Mouse (Mus musculus) gastrocnemius, postnatal 25 days (tissue): ENCODE results near the gene Osmr. TPM values are rescaled to one million over a fixed set of nuclear protein-coding genes. Genes with fewer than 3 reads are reported as not detected.
"Not testable (repeated sequence)": the region's sequence is repeated elsewhere in the genome, so short reads cannot be mapped to it uniquely, and the experiment has no call there.

Source experiments
- DNase-seq: peaks from one replicate; pipeline ENCODE4 v3.0.0; 2022
- total RNA-seq, 2 experiments: library from RNA; stranded (reverse); gene quantifications; 1 replicate in 1 of 2; 2 replicates in 1 of 2; pipeline ENCODE4 v1.2.3; 2021

The Osmr gene
- total RNA-seq, 2 experiments from 2014 or later = 3.7 to 5.4 TPM

DNA sequence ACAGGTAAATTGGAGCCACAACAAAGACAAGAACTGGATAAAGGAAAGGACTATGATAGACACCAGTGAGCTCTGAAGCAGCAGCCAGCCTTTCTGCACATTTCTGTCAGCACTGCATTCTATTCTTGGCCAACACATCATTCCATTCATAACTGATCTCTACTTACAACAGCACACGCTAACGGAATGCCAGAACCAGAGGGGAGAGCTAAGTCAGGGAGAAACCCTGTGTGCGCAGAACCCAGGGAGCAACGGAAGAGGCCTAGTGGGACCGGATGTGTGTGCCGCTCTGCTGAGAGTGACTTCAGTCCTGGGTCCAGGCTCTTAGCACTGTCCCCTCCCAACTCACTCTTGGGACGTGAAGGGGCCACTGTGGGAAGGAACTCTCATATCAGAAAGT lies 13.2 kb downstream of the Osmr start:
- DNase-seq = no peak

DNA sequence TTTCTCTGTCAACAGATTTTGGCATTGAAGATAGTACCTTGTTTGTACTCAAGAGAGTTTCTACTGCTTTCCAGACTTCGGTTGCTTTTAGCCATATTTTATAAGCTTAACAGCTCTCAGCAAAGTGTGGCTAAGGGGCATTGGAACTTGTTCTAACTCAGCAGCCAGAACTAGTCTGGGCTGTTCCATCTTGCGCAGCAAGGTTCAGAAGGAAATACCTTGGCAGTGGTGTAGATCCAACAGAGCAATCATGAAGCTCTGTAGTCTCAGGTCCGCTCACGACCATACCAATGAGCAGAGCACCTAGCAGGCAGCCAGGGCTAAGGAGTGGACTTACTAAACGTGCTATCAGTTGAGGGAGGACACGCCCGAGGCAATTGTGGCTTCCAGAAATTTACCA lies 15.0 kb downstream of the Osmr start:
- no peak for DNase-seq

DNA sequence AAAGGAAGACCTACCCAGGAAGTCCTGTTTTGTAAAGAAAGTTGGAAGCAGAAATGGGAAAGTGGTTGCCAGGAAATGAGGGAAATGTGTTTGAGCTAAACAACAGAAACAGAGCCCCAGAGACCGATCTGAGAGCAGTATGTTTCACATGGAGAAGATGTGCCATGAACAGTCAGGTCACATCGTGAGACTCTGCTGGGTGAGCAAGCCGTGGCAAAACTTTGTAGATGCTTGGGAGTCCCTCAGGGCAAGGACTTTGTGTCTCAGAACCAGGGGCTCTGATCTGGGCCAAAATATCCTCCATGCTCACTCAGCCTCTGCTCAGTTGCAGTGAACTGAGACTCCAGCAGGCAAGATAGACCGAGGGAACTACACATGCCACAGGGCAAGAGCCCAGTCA lies 15.9 kb downstream of the Osmr start:
- DNase-seq = no peak

DNA sequence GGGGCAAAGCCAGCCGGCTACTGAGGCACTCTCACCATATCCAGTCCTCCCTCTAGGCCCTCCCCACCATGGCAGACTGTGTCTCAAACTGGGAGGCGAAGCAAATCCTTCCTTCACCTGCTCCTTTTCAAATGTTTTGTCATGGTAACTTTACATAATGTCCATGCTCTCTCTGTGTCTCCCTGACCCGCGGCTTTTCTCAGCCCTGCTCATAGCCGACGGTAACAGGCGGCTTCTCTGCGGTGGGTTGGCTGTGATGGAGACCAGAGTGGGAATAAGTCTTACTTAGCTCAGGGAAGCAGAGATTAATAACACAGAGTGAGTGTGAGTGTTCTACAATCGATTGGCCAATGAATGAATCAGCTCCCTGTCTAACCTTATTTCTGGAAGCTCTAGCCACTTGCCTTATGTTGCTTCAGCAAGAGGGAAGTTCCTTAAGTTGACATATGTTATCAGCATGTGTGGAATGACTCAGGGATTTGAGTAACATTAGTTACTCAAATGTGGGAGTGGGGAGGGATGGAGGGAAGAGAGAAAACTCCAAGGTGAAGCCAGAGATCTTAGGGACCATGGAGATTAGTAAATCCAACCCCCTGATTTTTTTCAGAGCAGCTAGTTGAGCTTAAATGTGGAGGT lies 17.4 kb downstream of the Osmr start:
- no peak for DNase-seq

DNA sequence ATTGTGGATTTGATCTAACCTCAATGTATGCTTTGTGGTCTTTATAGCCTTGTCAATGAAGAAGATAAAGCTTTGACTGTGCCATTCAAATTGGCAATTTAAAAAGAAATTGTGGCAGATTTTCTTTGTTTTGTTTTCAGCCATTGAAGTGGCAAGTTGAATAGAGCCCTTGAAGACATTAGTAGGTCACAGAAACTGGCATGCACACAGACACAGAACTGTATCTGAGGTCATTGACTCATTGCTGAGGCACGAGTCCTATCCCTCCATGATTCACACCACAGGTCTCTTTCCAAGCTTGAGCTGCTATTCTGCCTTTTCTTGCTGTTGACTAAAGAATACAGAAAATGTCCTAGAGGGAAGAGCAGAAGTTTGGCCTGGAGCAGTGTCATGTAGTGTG lies 24.9 kb downstream of the Osmr start:
- DNase-seq = no peak

DNA sequence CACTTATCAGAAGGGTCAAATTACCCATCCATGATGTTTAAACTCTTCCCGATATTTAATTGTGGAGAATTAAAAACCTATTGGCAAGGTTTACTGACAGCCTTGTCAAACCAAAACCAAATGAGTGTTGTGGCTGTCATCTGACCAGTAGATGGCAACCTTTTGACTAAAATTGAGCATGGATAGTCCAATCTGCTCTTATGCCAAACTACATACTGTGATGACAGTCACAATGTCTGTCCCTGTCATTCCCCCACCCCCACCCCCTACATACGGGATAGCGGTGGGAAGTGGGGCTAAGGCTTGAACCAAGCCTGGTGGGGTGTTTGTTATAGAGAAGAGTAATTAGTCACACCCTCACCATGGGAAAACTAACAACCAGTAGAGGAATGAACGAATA lies 34.6 kb downstream of the Osmr start:
- DNase-seq = no peak

DNA sequence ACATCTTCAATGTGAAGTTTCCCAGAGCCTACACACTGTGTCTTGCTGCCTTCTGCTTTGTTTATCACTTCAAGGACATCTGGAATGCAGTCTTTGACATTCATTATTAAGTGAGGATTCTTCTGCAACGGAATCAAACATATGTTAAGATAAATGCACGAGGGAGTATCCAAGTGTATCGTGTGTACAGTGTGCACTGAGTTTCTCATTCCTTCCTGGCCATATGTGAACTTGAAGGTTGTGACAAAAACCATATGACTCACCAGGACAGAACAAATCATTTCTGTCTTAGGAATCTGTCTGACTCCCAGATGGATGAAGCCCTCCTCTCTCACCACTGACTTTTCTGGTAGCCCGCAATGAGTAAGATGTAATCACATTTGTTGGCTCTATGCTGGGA lies 59.0 kb downstream of the Osmr start:
- no peak for DNase-seq

DNA sequence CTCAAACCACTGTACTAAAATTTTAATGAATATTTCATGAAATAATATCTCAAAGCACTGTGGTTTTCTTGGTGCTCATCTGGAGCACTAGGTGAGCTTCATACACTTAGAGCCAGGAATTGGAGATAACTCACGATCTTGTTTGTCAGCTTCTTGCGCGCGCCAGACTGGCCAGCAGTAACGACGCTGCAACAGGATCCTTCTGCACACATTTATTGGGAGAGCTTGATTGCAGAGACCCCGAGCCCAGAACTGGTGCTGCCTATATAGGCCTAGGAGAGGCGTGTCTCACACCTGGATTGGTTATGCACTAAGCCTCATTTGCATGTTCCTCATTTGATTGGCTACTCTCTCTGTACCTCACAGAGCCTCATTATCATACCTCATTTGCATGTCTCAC lies 73.6 kb downstream of the Osmr start:
- not testable (repeated sequence) for DNase-seq

DNA sequence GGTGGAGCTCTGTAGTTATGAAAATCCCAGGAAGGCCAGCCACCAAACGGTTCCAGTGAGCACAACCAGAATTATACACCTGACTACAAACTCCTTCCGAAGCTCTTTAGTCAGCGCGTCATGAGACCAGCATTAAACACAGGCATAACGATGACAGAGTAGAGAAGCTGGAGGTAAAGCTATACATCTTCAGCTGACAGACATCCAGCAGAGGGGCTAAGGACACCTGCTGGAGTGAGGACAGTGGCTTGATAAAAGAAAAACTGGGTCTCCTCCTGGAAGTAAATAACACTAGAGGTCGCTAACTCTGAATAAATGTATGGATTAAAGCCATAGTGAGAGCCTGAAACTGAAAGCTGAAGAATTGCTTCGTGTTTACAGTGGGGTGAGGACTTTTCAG lies 81.9 kb downstream of the Osmr start:
- DNase-seq = no peak

DNA sequence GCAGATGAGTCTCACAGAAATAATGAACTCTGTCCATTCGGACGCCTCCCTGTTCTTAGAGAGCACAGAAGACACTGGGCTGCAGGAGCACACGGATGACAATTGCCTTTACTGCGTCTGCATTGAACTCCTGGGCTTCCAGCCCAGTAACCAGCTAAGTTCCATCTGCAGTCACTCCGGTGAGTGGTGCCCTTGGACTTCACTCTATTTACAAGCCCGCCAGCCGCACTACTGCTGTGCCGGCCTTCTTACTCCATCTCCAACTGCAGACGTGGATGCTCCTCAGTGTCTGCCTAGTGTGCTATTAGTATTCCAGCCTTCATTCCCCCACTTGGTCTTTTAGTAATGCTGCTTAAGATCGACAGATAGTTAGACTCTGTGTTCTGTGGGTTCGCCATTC lies 83.1 kb downstream of the Osmr start:
- DNase-seq = no peak

DNA sequence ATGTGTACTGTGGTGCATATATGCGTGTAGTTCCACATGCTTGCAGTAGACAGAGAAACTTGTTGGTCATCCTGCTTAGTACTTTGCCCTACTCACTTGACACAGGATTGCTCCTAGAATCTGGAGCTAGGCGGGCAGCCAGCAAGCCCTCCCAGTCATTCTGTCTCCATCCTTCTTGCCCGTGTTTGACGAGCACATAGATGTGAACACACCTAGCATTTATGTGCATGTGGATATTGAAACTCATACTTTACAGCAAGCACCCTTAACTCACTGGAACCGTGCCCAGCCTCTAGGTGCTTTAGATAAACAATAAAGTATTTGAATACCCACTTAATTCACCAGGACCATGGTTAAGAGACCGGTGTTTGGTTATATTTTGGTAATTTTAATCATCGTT lies 84.8 kb downstream of the Osmr start:
- no peak for DNase-seq

DNA sequence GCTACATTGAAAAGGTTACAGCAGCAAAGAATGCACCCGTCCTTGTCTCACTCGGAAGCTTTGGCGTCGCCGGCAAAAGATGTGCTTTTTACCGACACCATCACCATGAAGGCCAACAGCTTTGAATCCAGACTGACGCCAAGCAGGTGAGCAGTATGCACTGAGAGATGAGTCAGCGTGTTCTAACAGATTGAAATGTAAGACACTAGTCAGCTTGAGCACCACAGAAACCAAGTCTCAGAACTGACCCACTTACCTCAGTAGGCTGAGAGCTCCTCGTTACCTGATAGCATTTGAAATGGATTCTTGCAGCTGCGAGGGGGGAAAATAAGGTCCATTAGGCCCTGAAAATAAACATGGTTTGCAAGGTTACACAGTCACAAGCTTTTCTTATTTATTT lies 87.5 kb downstream of the Osmr start:
- no peak for DNase-seq

DNA sequence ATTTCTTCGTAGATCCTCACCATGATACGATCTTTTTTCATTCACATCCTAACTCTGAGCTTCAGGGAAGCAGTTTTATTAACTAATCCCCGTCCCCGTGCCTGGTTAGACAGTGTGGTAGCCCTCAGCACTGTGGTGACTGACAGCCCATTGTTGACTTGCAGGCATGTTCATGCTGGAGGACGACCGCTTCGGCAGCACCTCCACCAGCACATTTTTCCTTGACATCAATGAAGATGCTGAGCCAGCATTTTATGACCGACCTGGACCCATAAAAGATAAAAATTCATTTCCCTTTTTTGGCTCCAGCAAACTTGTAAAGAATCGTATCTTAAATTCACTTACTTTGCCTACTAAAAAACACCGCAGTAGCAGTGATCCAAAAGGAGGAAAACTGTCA lies 88.6 kb downstream of the Osmr start:
- DNase-seq = no peak

DNA sequence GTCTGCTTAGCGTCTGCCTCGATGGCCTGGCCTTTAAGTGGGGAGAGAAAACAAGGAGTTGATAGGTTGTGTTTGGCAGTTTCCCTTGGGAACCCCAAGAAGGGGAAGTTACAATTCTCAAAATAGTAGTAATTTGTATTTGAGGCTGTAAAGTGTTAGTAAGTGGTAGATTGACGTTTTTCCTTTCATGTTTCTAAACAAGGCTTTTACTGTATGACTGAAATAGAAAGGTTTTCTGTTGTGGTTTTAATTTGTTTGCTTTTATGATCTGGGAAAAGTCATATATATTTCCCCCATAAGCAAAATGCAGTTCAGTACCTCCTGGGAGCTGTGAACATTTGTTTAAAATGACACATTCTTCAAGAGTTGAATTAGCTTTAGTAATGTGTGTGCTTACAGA lies 102.5 kb downstream of the Osmr start:
- DNase-seq = no peak

Other genes starting within 250 kb of the Osmr start
- gene Rictor, start 166.6 kb downstream of the Osmr start, total RNA-seq = 1 to 10 TPM; 7.8 to 7.9 TPM
- gene Lifr, start 215.6 kb upstream of the Osmr start, total RNA-seq = 10 to 100 TPM; 42.5 to 44.6 TPM